Mouse (Mus musculus): ENCODE measurements around the gene Snx6.
"Not testable (repeated sequence)": the region's sequence is repeated elsewhere in the genome, so short reads cannot be mapped to it uniquely, and the experiment has no call there.

The Snx6 gene

GRCm38 (mm10) chr12:54803531-54803930, 8.0 kb upstream of the Snx6 start:
- DNase-seq (ENCODE audit: low read depth, low spot score) = no peak

DNA sequence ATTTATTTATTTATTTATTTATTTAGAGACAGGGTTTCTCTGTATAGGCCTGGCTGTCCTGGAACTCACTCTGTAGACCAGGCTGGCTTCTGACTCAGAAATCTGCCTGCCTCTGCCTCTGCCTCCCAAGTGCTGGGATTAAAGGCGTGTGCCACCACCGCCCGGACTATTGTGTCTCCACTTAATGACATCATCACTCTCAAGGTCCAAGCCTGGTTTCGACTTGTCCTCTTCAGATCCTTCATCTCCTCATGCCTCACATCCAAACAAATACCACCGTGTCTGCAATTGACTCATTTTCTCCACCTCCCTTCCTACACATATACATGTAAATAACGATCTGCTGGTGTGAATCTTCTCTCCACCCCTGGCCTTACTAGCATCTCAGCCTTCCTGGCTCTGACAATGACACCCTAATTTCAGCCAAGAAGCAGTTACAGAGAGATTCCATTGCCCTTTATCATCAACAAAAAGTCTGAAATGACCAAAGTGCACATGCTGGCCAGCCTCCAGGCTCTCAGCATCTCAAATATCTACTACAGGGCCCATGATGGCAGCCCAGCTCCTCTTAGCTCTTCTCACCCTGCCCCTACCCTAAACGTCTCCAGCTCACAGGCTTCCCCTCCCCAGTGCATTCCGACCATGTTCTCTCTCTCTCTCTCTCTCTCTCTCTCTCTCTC, 1.2 kb upstream of the Snx6 start:
- DNase-seq (ENCODE audit: low read depth, low spot score) = no peak

DNA sequence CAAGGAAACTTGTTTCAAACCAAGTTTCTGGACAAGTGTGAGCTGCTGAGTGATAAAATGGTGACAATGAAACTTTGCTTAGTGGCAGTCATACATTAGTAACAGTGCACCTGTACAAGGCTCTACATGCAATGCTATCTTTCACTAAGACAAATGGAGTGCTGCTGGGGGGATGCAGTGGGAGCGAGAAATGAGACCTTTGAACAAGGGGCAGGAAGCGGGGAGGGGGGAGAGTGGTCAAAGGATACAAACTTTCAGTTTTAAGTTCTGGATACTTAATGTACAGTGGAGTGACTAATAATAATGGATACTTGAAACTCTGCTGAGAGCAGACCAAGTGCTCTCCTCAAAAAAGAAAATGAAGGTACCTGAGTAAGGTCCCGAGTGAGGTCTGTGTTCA, 1.1 kb downstream of the Snx6 start:
- no peak for DNase-seq (ENCODE audit: low read depth, low spot score)

GRCm38 (mm10) chr12:54791465-54791864, 4.0 kb downstream of the Snx6 start:
- no peak for DNase-seq (ENCODE audit: low read depth, low spot score)

DNA sequence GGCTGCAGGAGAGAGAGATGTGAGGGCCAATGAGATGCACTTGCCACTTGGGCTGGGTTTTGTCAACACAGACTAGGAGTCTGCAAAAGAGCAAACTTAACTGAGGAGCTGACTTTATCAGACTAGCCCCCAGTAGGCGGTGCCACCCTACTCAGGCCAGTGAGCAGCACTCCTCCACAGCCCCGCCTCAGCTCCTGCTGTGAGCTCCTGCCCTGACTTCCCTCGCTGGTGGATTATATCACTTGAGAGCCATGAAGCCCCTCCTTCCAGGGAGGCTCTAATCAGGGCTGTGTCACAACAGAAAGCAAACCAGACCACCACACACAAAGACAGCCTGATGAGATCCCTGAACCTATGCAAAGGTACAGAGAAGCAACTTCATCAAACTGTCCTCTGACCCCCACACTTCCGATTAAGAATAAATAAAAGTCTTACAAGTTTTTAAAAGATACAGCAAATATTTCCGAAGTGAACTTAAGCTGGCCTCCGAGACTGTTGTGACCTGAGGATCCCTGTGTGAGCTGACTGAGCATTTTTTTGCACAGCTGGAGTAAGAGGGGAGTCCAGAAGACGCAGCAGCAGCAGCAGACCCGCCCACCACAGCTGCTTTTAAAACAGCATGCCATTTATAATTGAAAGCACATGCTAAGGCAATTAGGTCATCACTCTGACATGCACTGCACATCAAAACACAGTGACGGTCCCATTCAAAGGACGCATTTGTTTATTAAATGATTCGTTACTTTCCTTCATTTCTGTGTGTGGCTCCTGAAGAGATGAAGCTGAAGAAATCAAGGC, 6.0 kb downstream of the Snx6 start:
- DNase-seq (ENCODE audit: low read depth, low spot score) = no peak

DNA sequence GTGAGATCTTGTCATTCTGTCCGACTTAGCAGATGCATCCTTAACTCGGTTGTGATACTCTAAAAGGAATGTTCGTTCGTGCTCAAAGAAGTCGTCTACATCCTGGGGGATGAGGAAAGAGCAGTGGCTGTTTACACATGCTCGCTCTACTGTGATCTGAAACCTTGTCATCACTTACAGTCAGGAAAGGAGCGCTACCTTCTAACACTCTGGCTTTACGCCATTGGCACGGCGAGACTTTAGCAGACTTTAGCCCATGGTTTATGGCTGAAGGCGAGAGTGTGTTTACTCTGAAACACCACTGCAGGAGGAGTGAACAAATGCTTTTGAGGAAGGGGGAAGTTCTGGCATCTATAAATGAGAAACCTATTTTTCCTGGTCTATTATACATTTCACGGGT, 31.9 kb downstream of the Snx6 start:
- no peak for DNase-seq (ENCODE audit: low read depth, low spot score)

- DNase-seq (ENCODE audit: low read depth, low spot score) = no peak
Observed at GRCm38 (mm10) chr12:54760676-54761075, 34.8 kb downstream of the Snx6 start.

DNA sequence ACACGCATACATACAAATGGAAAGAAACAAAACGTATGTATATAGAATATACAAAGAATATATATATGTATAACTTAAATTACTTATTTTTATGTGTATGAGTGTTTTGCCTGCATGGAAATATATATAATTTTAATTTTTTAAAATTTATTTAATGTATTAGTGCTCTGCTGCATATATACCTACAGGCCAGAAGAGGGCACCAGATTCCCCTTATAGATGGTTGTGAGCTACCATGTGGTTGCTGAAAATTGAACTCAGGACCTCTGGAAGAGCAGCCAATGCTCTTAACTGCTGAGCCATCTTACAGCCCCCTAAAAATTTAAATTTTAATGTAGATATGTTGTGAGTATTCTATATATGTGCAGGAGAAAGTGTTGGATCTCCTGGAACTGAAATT, 36.7 kb downstream of the Snx6 start:
- no peak for DNase-seq (ENCODE audit: low read depth, low spot score)

DNA sequence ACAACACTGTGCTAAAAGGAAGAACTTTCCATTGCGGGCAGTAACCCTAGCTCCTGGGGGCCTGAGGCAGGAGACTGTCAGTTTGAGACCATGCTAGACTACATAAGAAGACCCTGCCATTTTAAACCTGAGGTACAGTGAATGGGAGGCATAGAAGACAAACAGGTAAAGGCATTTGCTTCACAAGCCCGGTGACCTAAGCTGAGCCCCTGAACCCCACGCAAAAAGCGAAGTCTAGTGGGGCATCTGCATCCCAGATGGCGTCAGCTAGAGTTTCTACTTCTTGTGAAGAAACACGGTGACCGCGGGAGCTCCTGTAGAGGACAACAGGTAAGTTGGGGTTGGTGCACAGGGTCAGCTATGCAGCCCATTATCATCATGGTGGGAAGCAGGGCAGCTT, 46.9 kb downstream of the Snx6 start:
- DNase-seq (ENCODE audit: low read depth, low spot score) = no peak

- DNase-seq (ENCODE audit: low read depth, low spot score) = not testable (repeated sequence)
Observed at GRCm38 (mm10) chr12:54738661-54739243, 56.8 kb downstream of the Snx6 start.

GRCm38 (mm10) chr12:54737891-54738660, 57.4 kb downstream of the Snx6 start:
- DNase-seq (ENCODE audit: low read depth, low spot score) = not testable (repeated sequence)

DNA sequence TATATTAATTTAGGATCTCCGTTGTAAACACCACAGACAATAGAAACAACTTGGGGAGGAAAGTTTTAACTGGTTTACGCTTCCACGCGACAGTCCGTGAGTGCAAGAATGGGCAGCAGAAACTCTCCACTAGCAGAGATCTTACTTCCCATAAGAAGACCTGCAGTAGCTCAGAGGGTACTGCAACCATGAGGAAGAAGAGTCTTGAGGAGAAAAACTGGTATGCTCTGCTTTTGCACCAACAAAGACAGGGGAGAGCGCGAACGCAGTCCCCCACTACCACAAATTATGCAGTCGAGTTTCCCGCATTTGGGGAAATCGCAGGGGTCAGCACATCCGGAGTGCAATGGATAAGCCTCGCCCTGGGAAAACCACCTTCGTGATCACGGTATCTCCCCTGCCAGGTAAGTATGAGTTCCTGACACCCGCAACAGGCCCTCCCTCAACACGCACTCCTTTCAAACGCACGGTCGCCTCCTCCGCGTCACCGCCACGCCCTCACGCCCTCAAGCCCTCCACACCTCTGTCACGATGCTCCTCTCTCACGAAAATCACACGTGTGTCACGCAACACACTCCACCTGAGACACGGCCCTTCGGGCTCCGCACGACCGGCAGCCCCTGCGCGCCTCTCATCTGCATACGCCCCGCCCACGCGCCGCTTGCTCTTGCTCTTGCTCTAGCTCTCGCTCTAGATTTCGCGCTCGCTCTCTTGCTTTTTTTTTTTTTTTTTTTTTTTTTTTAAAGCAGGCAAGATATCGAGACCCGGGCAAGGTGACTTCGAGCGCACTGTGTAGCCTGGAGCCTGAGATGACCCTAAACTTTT, 61.0 kb downstream of the Snx6 start:
- not testable (repeated sequence) for DNase-seq (ENCODE audit: low read depth, low spot score)

DNA sequence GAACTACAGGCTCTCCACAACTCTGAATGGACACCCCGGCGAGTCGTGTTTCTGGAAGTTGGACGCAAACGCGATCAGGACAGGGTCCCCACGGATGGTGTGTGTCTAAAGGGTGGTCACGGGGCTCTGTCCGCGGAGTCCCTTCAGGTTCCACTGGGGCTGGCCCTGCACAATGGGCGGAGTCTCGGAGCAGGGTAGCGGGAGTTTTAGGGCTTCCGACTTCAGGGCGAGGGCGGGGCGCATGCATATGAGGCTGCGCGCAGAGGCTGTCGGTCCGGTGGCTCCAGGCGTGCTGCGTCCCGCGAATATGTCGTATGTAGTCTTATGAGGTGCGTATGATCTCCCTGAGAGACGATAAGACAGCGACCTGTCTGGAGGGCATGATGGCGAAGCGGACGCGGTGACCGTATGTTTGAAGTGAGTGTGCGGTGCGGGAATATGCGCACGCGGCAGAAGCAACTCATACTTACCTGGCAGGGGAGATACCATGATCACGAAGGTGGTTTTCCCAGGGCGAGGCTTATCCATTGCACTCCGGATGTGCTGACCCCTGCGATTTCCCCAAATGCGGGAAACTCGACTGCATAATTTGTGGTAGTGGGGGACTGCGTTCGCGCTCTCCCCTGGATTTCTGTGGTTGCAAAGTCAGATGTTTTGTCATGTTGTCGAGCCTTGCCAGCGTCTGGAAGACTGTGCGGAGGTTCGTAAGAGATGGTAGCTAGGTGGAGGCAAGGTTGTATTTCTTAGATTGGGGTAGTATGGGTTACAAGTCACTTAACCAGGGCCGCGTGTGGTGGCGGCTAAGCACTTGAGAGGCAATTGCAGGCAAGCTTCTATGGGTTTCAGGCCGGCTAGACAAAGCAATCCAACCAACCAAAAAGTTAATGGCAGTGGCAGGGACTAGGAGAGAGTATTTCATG, 66.1 kb downstream of the Snx6 start:
- not testable (repeated sequence) for DNase-seq (ENCODE audit: low read depth, low spot score)

DNA sequence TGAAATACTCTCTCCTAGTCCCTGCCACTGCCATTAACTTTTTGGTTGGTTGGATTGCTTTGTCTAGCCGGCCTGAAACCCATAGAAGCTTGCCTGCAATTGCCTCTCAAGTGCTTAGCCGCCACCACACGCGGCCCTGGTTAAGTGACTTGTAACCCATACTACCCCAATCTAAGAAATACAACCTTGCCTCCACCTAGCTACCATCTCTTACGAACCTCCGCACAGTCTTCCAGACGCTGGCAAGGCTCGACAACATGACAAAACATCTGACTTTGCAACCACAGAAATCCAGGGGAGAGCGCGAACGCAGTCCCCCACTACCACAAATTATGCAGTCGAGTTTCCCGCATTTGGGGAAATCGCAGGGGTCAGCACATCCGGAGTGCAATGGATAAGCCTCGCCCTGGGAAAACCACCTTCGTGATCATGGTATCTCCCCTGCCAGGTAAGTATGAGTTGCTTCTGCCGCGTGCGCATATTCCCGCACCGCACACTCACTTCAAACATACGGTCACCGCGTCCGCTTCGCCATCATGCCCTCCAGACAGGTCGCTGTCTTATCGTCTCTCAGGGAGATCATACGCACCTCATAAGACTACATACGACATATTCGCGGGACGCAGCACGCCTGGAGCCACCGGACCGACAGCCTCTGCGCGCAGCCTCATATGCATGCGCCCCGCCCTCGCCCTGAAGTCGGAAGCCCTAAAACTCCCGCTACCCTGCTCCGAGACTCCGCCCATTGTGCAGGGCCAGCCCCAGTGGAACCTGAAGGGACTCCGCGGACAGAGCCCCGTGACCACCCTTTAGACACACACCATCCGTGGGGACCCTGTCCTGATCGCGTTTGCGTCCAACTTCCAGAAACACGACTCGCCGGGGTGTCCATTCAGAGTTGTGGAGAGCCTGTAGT, 76.4 kb downstream of the Snx6 start:
- not testable (repeated sequence) for DNase-seq (ENCODE audit: low read depth, low spot score)

DNA sequence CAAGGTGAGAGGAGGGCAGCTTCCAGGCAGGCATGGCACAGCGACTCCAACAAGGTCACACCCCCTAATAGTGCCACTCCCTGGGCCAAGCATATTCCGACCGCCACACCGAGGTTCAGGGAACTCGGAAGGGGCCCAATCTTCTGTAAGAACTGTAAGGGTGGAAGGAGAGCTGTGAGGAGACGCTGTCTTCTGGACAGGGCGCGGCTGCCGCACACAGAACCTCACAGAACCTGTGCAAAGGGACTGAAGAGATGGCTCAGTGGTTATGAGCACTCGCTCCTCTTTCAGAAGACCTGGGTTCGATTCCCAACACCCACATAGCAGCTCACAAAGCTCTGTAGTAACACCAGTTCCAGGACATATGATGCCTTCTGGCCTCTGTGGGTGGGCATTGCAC, 78.0 kb downstream of the Snx6 start:
- DNase-seq (ENCODE audit: low read depth, low spot score) = not testable (repeated sequence)

DNA sequence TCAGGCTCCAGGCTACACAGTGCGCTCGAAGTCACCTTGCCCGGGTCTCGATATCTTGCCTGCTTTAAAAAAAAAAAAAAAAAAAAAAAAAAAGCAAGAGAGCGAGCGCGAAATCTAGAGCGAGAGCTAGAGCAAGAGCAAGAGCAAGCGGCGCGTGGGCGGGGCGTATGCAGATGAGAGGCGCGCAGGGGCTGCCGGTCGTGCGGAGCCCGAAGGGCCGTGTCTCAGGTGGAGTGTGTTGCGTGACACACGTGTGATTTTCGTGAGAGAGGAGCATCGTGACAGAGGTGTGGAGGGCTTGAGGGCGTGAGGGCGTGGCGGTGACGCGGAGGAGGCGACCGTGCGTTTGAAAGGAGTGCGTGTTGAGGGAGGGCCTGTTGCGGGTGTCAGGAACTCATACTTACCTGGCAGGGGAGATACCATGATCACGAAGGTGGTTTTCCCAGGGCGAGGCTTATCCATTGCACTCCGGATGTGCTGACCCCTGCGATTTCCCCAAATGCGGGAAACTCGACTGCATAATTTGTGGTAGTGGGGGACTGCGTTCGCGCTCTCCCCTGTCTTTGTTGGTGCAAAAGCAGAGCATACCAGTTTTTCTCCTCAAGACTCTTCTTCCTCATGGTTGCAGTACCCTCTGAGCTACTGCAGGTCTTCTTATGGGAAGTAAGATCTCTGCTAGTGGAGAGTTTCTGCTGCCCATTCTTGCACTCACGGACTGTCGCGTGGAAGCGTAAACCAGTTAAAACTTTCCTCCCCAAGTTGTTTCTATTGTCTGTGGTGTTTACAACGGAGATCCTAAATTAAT, 81.5 kb downstream of the Snx6 start:
- DNase-seq (ENCODE audit: low read depth, low spot score) = not testable (repeated sequence)

DNA sequence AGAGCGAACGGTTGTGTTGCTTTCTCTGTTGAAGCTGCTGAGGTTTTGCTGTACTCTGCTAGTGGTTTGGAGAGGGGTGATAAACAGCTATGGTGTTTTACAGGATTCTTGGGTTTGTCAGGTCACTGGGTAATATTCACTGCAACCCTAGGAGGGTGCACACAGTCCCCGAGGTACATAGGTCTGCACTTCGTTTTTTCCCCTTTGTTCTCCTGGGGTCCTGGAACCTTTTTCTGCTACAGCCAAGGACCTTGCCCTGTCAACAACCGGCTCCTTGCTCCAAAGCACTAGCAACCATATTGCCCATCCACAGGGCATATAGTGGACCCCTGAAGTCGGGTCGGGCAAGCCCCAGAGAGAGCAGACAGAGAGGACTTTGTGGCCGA, 85.0 kb downstream of the Snx6 start:
- not testable (repeated sequence) for DNase-seq (ENCODE audit: low read depth, low spot score)
